Comparison of ENCODE assay signal across 8 mouse cellular contexts in the genomic region with DNA sequence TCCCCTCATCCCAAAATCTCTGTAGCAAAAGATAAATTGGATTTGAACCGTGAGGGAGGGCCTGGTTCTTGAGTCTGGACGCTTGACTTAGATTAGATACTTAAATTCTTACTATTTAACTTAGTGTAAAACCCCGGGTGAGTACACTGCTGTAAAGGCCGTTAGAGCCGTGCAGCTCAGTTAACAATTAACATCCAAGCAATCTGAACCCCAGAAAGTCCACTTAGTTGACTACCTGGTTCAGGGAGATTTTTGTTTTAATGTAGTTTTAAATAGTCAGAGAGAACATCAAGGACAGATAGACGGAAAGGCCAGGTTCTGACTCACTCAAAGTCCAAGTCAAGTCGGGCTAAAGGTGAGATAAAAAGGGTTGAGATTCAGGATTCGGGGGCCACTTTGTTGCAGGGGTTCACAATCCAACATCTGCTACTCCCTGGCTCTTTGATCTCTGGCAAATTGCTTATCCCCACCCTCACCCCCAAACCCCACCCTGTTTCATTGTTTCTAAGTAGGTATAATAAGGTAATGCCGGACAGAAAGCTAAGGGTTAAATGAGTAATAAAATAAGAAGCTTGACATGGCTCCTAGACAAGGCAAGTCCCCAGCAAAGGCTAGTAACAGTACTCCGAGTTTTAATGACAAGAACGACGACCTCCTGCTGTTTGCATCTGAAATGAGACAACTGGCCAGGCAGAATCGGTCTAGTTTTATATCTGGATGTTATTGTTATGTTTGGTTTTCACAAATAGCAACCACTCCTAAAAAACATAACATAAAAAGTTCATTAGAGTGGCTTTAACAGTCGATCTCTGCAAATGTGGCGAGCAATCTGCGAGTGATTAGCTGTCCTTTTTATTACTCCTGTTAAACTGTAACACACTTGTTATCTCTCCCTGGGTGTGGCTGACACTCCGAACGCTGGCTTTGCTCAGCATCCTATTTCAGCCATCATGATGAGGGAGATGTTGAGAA. TPM values are rescaled to one million over a fixed set of nuclear protein-coding genes. Genes with fewer than 3 reads are reported as not detected.
DNase-seq lines count a peak whose midpoint lies in the region.

No protein-coding gene starts in this region.

- peak; percentile 48 to 50 for DNase-seq in heart, adult 18-20 months
- DNase-seq in heart, postnatal 25 days (ENCODE audit: low spot score): no peak
- DNase-seq in urinary bladder, adult 2 months (ENCODE audit: low spot score): peak; percentile 16
- DNase-seq in urinary bladder, postnatal 25 days (ENCODE audit: low spot score): no peak
- peak; percentile 52 to 73 for DNase-seq in kidney, postnatal 25 days
- peak; percentile 66 for DNase-seq in yolk sac, embryonic 10.5 days (ENCODE audit: low spot score)
- DNase-seq in left cerebral cortex, adult 18-20 months (ENCODE audit: low spot score in 2 of 2): no peak
- DNase-seq in ovary, postnatal 36 days (ENCODE audit: low spot score): no peak

- intact Hi-C loops in heart, postnatal 25 days (cut with DNase I): loop anchor here (10.0 kb wide), 1 partner anchor 113 kb away; no protein-coding TSS in a partner anchor

RNA-seq across cellular contexts. Expression of a gene that starts 12.6 kb away (rescaled TPM):
- total RNA-seq in heart, adult 18-20 months (2021): 10 to 100 TPM; 44.3 to 52.5 TPM
- total RNA-seq in heart, postnatal 25 days (2021): 10 to 100 TPM; 50.2 to 53.3 TPM
- polyA plus RNA-seq in urinary bladder, adult 2 months (2012; rRNA removed): 95.8 and 110 TPM in 2 replicates
- 10 to 100 TPM; 82.9 to 85.7 TPM for total RNA-seq in left cerebral cortex, adult 18-20 months (2021)

Comparison
In these comparisons a context has a peak if more than half of its experiments do, and no peak if none do; other contexts are left out.
1. DNase-seq: peak in heart, adult 18-20 months (2 of 2), urinary bladder, adult 2 months (single experiment), kidney, postnatal 25 days (2 of 2) and yolk sac, embryonic 10.5 days (single experiment); none in heart, postnatal 25 days (single experiment), urinary bladder, postnatal 25 days (single experiment), left cerebral cortex, adult 18-20 months (0 of 2) and ovary, postnatal 36 days (single experiment).